Mouse (Mus musculus) ovary, adult 18-20 months (tissue): ENCODE measurements around the gene Chrna3.

Experiments
- DNase-seq: peaks from one replicate; pipeline ENCODE4 v3.0.0; 2022; ENCODE audit warnings: low spot score, mixed read lengths

The Chrna3 gene

GRCm38 (mm10) chr9:54995645-54996044 lies 30.7 kb downstream of the Chrna3 start:
- DNase-seq, result no peak

- no peak for DNase-seq
Observed at GRCm38 (mm10) chr9:54994381-54994780, 32.0 kb downstream of the Chrna3 start.

DNA sequence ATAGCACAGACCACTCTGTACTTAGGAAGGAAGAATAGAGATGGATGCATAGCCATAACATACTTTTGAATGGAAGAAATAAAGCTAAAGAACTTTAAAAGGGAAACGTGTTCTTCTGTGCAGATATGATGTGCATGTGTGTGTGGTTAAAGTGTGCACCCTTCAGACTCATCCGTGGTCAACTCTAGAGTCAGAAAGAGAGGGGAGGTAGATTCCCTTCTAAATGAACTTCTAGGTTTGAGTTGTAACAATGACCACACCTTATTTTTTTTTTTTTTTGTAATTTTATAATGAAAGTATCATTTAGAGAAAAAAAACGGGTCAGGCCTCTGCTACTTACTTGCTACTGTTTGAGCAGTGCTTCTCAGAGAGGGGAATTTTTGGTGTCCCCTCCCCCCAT lies 36.0 kb downstream of the Chrna3 start:
- DNase-seq, result no peak

DNA sequence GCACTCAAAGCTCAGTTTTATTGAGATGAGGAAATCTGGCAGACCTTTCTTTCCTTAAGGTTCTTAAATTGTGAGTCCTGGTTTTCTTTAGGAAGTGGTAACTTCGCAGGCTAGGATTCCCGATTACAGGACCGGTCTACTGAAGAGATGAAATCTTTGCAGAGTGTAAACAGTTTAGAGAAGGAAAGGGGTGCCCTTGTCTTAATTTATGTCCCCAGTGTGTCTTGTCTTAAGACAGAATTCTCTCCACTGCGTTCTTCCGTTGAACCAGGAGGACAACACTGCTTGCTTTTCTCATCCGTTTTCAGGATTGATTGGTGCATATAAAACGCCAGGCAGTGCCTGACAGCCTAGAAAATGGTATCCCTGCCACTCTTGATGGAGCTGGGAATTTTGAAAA lies 44.0 kb downstream of the Chrna3 start:
- no peak for DNase-seq

- DNase-seq, result no peak
Observed at GRCm38 (mm10) chr9:54981291-54982191, 44.8 kb downstream of the Chrna3 start.

DNA sequence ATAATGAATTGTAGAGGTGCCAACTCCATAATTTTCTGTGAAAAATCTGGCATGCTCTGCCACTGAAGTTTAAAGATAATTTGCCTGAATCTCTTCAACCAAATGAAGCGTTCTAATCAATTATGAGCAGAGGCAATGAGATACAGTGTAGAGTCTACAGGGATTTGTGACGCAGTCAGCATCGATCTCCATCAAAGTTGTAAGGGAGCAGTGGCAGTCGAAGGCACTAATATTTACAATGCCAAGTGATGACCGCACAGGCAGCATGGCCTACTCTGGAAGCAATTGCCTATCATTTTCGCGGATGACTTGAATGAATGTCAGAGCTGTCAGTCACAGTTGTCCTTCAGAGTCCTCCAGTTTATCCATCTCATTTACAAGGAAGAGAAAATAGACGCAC lies 45.7 kb downstream of the Chrna3 start, which contains the start of gene Chrna5:
Chrna5 (plus strand) TSS at position 207 of the 400 bp plus-strand sequence.
- no peak for DNase-seq

DNA sequence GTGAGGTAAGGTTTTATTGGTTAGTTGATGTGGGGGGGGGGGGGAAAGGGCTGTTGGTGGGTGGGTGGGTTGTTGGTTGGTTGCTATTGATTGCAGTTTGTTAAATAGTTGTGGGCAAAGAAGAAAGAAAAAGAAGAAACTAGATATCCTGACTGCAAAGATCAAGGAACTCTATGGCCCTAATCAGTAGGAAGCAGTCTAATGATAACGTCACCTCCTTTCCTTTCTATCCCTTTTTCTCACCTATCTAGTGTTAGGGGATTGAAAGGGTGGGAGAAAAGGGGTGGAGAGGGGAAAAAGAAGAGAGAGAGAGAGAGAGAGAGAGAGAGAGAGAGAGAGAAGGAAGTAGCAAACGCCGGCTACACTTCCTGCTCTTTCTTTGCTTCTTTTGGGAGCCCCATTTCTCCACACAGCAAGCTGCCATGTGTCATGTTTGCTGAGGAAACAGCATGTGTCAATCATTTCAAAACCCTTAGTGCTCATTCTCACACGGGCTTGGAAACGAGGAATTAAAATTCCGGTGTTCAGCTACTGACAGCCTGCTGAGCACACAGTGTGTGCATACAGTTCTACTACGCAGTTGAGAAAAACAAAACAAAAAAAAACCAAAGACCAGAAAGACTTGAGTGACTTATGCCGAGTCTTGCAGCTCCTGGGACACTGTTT lies 56.3 kb downstream of the Chrna3 start:
- no peak for DNase-seq

GRCm38 (mm10) chr9:54963669-54964068 lies 62.7 kb downstream of the Chrna3 start:
- DNase-seq, result no peak

DNA sequence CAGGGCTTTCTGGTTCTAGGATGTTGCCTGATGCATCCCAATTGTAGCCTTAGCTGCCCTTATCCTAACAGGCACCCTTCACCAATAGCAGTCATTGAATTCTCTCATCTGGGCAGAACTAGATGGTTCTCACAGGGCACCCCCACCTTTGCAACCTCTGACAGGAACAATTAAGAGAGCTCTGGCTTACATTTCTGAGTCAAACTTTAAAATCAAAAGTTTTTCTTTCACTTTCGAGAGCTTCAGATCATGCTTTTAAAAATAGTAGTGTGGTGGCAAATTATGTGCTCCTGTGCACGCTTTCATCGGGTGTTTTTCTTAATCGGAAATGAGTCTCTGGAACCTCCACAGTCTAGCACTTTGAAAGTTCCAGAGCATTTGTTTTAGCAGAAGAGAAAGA lies 65.3 kb downstream of the Chrna3 start:
- no peak for DNase-seq
